Mouse (Mus musculus): ENCODE measurements around the gene Wfdc17. TPM values are rescaled to one million over a fixed set of nuclear protein-coding genes. Genes with fewer than 3 reads are reported as not detected.

The Wfdc17 gene
- not detected for total RNA-seq (2023)

GRCm38 (mm10) chr11:83703705-83704104, at the start of gene Wfdc17:
Wfdc17 (plus strand) TSS chr11:83703991.

GRCm38 (mm10) chr11:83662204-83662603, 41.6 kb upstream of the Wfdc17 start, which contains the start of gene Ccl4:
Ccl4 (plus strand) TSS chr11:83662584.

GRCm38 (mm10) chr11:83708715-83709114, 4.9 kb downstream of the Wfdc17 start, which contains the start of gene Wfdc18:
Wfdc18 (plus strand) TSS chr11:83709015.

GRCm38 (mm10) chr11:83746681-83747080, 42.9 kb downstream of the Wfdc17 start, which contains the start of gene Wfdc21:
Wfdc21 (plus strand) TSS chr11:83746940.

DNA sequence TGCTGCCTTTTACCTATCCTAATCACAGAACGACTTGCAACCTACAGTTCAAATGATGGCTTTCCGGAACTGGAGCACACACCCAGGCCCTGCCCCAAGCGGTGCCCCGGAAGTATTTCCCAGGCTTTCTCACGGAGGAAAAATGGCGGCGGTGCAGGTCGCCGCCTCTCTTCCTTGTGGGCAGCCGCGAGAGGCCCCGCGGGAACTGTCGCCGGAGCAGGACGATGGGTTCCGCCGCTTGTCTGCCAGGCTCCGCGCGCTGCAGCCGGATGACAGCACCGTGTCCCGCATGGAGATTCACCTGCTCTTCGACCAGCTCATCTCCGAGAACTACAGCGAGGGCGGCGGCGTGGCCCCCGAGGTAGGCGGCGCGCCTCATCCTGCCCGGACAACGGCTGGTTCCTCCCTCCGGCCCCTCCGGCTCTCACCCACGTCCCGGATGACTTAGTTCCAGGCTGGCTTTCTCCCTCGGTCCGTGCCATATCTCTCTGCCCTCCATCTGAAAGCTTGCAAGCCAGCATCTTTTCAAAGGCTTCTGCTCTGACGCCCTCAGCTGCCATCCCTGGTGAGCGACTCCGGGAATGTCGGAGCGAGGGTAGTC, 49.9 kb downstream of the Wfdc17 start, which contains the start of gene Heatr6:
Gene Heatr6, plus strand, starts transcription at position 116 of the 601 bp plus-strand sequence.

Other genes starting within 250 kb of the Wfdc17 start
- gene Mmp28, start 240.9 kb upstream of the Wfdc17 start, total RNA-seq (2023), result not detected
- 139 TPM for gene Taf15, start 230.9 kb upstream of the Wfdc17 start, total RNA-seq (2023)
- gene Heatr9, start 181.8 kb upstream of the Wfdc17 start, total RNA-seq (2023), result 0.62 TPM
- gene Ccl5, start 173.5 kb upstream of the Wfdc17 start, total RNA-seq (2023), result 55.9 TPM
- gene Ccl9, start 125.4 kb upstream of the Wfdc17 start, total RNA-seq (2023), result not detected
- gene Ccl6, start 110.9 kb upstream of the Wfdc17 start, total RNA-seq (2023), result 7.0 TPM
- gene Rpl9-ps1, start 58.4 kb upstream of the Wfdc17 start, total RNA-seq (2023), result not detected
- 6.0 TPM for gene Ccl3, start 54.6 kb upstream of the Wfdc17 start, total RNA-seq (2023)
- gene Ccl4, start 41.4 kb upstream of the Wfdc17 start, total RNA-seq (2023), result 9.0 TPM
- gene Wfdc18, start 5.0 kb downstream of the Wfdc17 start, total RNA-seq (2023), result not detected
- gene Wfdc21, start 42.9 kb downstream of the Wfdc17 start, total RNA-seq (2023), result not detected
- 29.7 TPM for gene Heatr6, start 49.7 kb downstream of the Wfdc17 start, total RNA-seq (2023)
- not detected for gene Hnf1b, start 146.1 kb downstream of the Wfdc17 start, total RNA-seq (2023)
- gene Ddx52, start 238.1 kb downstream of the Wfdc17 start, total RNA-seq (2023), result 34.6 TPM

Measured in CD4-positive naive resting alpha-beta T cell, adult 57 days (primary cell).